Mouse (Mus musculus): ENCODE results near the gene Tmem175. TPM values are rescaled to one million over a fixed set of nuclear protein-coding genes. Genes with fewer than 3 reads are reported as not detected.
A peak's percentile ranks its signal among the peaks of the same experiment; 100 is the strongest.

Gene Tmem175
- total RNA-seq, 1 experiment from 2014 or later: 16.2 TPM

GRCm38 (mm10) chr5:108669986-108670385 lies 40.4 kb downstream of the Tmem175 start:
- no peak for ATAC-seq (replicated peaks in 1 of 2; ENCODE audit: insufficient read depth in 1 of 2, low FRiP score in 2 of 2, low TSS enrichment in 1 of 2, low read depth in 1 of 2, poor library complexity in 2 of 2, severe bottlenecking in 2 of 2)

- no peak; a peak in 1 of 4 replicates for ATAC-seq (replicated peaks in 1 of 2; ENCODE audit: insufficient read depth in 1 of 2, low FRiP score in 2 of 2, low TSS enrichment in 1 of 2, low read depth in 1 of 2, poor library complexity in 2 of 2, severe bottlenecking in 2 of 2)
Observed at GRCm38 (mm10) chr5:108670785-108671184, 41.2 kb downstream of the Tmem175 start.

GRCm38 (mm10) chr5:108671757-108672156 lies 42.2 kb downstream of the Tmem175 start:
- no peak for ATAC-seq (replicated peaks in 1 of 2; ENCODE audit: insufficient read depth in 1 of 2, low FRiP score in 2 of 2, low TSS enrichment in 1 of 2, low read depth in 1 of 2, poor library complexity in 2 of 2, severe bottlenecking in 2 of 2)

GRCm38 (mm10) chr5:108674624-108675023 lies 45.1 kb downstream of the Tmem175 start:
- no peak for ATAC-seq (replicated peaks in 1 of 2; ENCODE audit: insufficient read depth in 1 of 2, low FRiP score in 2 of 2, low TSS enrichment in 1 of 2, low read depth in 1 of 2, poor library complexity in 2 of 2, severe bottlenecking in 2 of 2)

GRCm38 (mm10) chr5:108675251-108675816 lies 45.8 kb downstream of the Tmem175 start, which contains the start of gene Slc26a1:
Slc26a1 (minus strand) TSS chr5:108675569.
- ATAC-seq (replicated peaks in 1 of 2; ENCODE audit: insufficient read depth in 1 of 2, low FRiP score in 2 of 2, low TSS enrichment in 1 of 2, low read depth in 1 of 2, poor library complexity in 2 of 2, severe bottlenecking in 2 of 2): no peak; a peak in 1 of 4 replicates

GRCm38 (mm10) chr5:108676772-108677498 lies 47.4 kb downstream of the Tmem175 start:
- ATAC-seq (replicated peaks in 1 of 2; ENCODE audit: insufficient read depth in 1 of 2, low FRiP score in 2 of 2, low TSS enrichment in 1 of 2, low read depth in 1 of 2, poor library complexity in 2 of 2, severe bottlenecking in 2 of 2): no peak

- no peak for ATAC-seq (replicated peaks in 1 of 2; ENCODE audit: insufficient read depth in 1 of 2, low FRiP score in 2 of 2, low TSS enrichment in 1 of 2, low read depth in 1 of 2, poor library complexity in 2 of 2, severe bottlenecking in 2 of 2)
Observed at GRCm38 (mm10) chr5:108677605-108678295, 48.2 kb downstream of the Tmem175 start.

- ATAC-seq (replicated peaks in 1 of 2; ENCODE audit: insufficient read depth in 1 of 2, low FRiP score in 2 of 2, low TSS enrichment in 1 of 2, low read depth in 1 of 2, poor library complexity in 2 of 2, severe bottlenecking in 2 of 2): no peak
Observed at GRCm38 (mm10) chr5:108678296-108678854, 48.8 kb downstream of the Tmem175 start.

GRCm38 (mm10) chr5:108679909-108680308 lies 50.3 kb downstream of the Tmem175 start:
- no peak for ATAC-seq (replicated peaks in 1 of 2; ENCODE audit: insufficient read depth in 1 of 2, low FRiP score in 2 of 2, low TSS enrichment in 1 of 2, low read depth in 1 of 2, poor library complexity in 2 of 2, severe bottlenecking in 2 of 2)

- no peak for ATAC-seq (replicated peaks in 1 of 2; ENCODE audit: insufficient read depth in 1 of 2, low FRiP score in 2 of 2, low TSS enrichment in 1 of 2, low read depth in 1 of 2, poor library complexity in 2 of 2, severe bottlenecking in 2 of 2)
Observed at GRCm38 (mm10) chr5:108680871-108681270, 51.3 kb downstream of the Tmem175 start.

GRCm38 (mm10) chr5:108689091-108689490 lies 59.5 kb downstream of the Tmem175 start:
- ATAC-seq (replicated peaks in 1 of 2; ENCODE audit: insufficient read depth in 1 of 2, low FRiP score in 2 of 2, low TSS enrichment in 1 of 2, low read depth in 1 of 2, poor library complexity in 2 of 2, severe bottlenecking in 2 of 2): no peak

- no peak for ATAC-seq (replicated peaks in 1 of 2; ENCODE audit: insufficient read depth in 1 of 2, low FRiP score in 2 of 2, low TSS enrichment in 1 of 2, low read depth in 1 of 2, poor library complexity in 2 of 2, severe bottlenecking in 2 of 2)
Observed at GRCm38 (mm10) chr5:108691152-108691551, 61.6 kb downstream of the Tmem175 start.

GRCm38 (mm10) chr5:108692271-108692670 lies 62.7 kb downstream of the Tmem175 start, which contains the start of gene Fgfrl1:
Fgfrl1 (plus strand) TSS chr5:108692382.
- ATAC-seq (replicated peaks in 1 of 2; ENCODE audit: insufficient read depth in 1 of 2, low FRiP score in 2 of 2, low TSS enrichment in 1 of 2, low read depth in 1 of 2, poor library complexity in 2 of 2, severe bottlenecking in 2 of 2): peak; percentile 48 to 55

- peak; percentile 83 to 89 for ATAC-seq (replicated peaks in 1 of 2; ENCODE audit: insufficient read depth in 1 of 2, low FRiP score in 2 of 2, low TSS enrichment in 1 of 2, low read depth in 1 of 2, poor library complexity in 2 of 2, severe bottlenecking in 2 of 2)
Observed at GRCm38 (mm10) chr5:108693872-108694288, 64.3 kb downstream of the Tmem175 start.

- peak; percentile 30 to 38 for ATAC-seq (replicated peaks in 1 of 2; ENCODE audit: insufficient read depth in 1 of 2, low FRiP score in 2 of 2, low TSS enrichment in 1 of 2, low read depth in 1 of 2, poor library complexity in 2 of 2, severe bottlenecking in 2 of 2)
Observed at GRCm38 (mm10) chr5:108694352-108695261, 65.0 kb downstream of the Tmem175 start.

- ATAC-seq (replicated peaks in 1 of 2; ENCODE audit: insufficient read depth in 1 of 2, low FRiP score in 2 of 2, low TSS enrichment in 1 of 2, low read depth in 1 of 2, poor library complexity in 2 of 2, severe bottlenecking in 2 of 2): no peak
Observed at GRCm38 (mm10) chr5:108695861-108696260, 66.3 kb downstream of the Tmem175 start.

GRCm38 (mm10) chr5:108696542-108696941 lies 67.0 kb downstream of the Tmem175 start:
- no peak for ATAC-seq (replicated peaks in 1 of 2; ENCODE audit: insufficient read depth in 1 of 2, low FRiP score in 2 of 2, low TSS enrichment in 1 of 2, low read depth in 1 of 2, poor library complexity in 2 of 2, severe bottlenecking in 2 of 2)

Data from hematopoietic stem cell, adult 5-6 weeks (primary cell).